Mouse (Mus musculus): ENCODE results near the gene Npepl1. TPM values are rescaled to one million over a fixed set of nuclear protein-coding genes. Genes with fewer than 3 reads are reported as not detected.

Gene Npepl1
- total and polyA plus RNA-seq, 3 experiments, result 17.3 to 46.9 TPM; not detected in 1

- TF ChIP-seq USF1 (IDR thresholded peaks at IDR 0.05; ENCODE audit: low read depth, low read length), result no peak
- DNase-seq (ENCODE audit: low read depth, low spot score), result no peak
These were observed 16.6 kb downstream of the Npepl1 start for GRCm38 (mm10) chr2:174126522-174127375.

DNA sequence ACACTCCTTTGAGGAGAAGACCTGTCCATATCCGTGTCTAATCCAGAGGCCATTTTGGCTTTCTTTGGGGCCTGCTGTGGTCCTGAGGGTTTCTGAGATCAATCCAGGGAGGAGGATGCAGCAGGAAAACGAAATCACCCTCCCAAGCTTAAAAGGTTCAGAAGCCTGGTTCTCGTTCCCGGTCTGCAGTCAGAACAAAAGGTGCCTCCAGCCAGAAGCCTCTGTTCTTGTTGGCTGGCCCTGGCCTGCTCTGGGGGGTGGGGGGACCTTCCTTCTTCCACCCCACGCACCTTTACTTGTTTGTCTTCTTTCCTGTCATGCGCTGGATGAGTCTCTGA, 17.2 kb downstream of the Npepl1 start:
- H3K27ac ChIP-seq (ENCODE audit: control insufficient read depth, low read depth, low read length), result no peak overlapping the region
- no peaks in the 10 kb centered on the region for H3K9me3 ChIP-seq (replicated peaks; ENCODE audit: insufficient read depth, low read length)
- TF ChIP-seq HCFC1 (IDR thresholded peaks at IDR 0.05; ENCODE audit: low read depth, low read length), result no peak
- TF ChIP-seq UBTF (IDR thresholded peaks at IDR 0.05; ENCODE audit: borderline replicate concordance, insufficient read depth, low read depth, low read length), result no peak
- no peak for TF ChIP-seq EP300 (IDR thresholded peaks at IDR 0.05; ENCODE audit: low read depth in 1 of 2, low read length in 2 of 2)
- TF ChIP-seq CHD1 (IDR thresholded peaks at IDR 0.05; ENCODE audit: low read depth, low read length), result no peak
- no peak for TF ChIP-seq RCOR1 (IDR thresholded peaks at IDR 0.05; ENCODE audit: low read depth, low read length)
- no peak for TF ChIP-seq ETS1 (IDR thresholded peaks at IDR 0.05; ENCODE audit: low read depth, low read length)
- TF ChIP-seq POLR2AphosphoS5 (IDR thresholded peaks at IDR 0.05; ENCODE audit: borderline replicate concordance, low read depth, low read length), result no peak
- TF ChIP-seq TCF12 (IDR thresholded peaks at IDR 0.05; ENCODE audit: low read depth, low read length), result no peak
- TF ChIP-seq MEF2A (IDR thresholded peaks at IDR 0.05; ENCODE audit: extremely low read depth, insufficient replicate concordance, low read depth, low read length, poor library complexity, severe bottlenecking), result no peak
- H3K9ac ChIP-seq (ENCODE audit: control insufficient read depth, low read depth, low read length, poor library complexity, severe bottlenecking), result no peak overlapping the region
- H3K36me3 ChIP-seq (ENCODE audit: control insufficient read depth in 1 of 2, insufficient read depth in 2 of 2, low read length in 2 of 2), result no peaks in the 10 kb centered on the region
- no peaks in the 10 kb centered on the region for H3K79me2 ChIP-seq (ENCODE audit: control insufficient read depth, insufficient read depth, low read length, poor library complexity)
- DNase-seq (ENCODE audit: low read depth, low spot score), result no peak
- no peaks in the 10 kb centered on the region for H3K4me1 ChIP-seq (ENCODE audit: control insufficient read depth in 1 of 2, insufficient read depth in 2 of 2, low read length in 2 of 2)
- H3K4me3 ChIP-seq (ENCODE audit: control insufficient read depth in 1 of 2, insufficient read depth in 1 of 2, low read depth in 2 of 2, low read length in 2 of 2), result no peak overlapping the region
- no peaks in the 10 kb centered on the region for H3K27me3 ChIP-seq (ENCODE audit: control insufficient read depth in 1 of 2, insufficient read depth in 2 of 2, low read length in 2 of 2)

More at GRCm38 (mm10) chr2:174126522-174127375, 16.6 kb downstream of the Npepl1 start:
- Histone ChIP-seq H3K27ac (ENCODE audit: control insufficient read depth, low read depth, low read length) (no peak overlapping the region), H3K79me2 (ENCODE audit: control insufficient read depth, insufficient read depth, low read length, poor library complexity) (no peaks in the 10 kb centered on the region), H3K27me3 (ENCODE audit: control insufficient read depth in 1 of 2, insufficient read depth in 2 of 2, low read length in 2 of 2) (no peaks in the 10 kb centered on the region), H3K4me3 (ENCODE audit: control insufficient read depth in 1 of 2, insufficient read depth in 1 of 2, low read depth in 2 of 2, low read length in 2 of 2) (no peak overlapping the region), H3K36me3 (ENCODE audit: control insufficient read depth in 1 of 2, insufficient read depth in 2 of 2, low read length in 2 of 2) (no peaks in the 10 kb centered on the region), H3K9ac (ENCODE audit: control insufficient read depth, low read depth, low read length, poor library complexity, severe bottlenecking) (no peak overlapping the region), H3K9me3 (replicated peaks; ENCODE audit: insufficient read depth, low read length) (no peaks in the 10 kb centered on the region), H3K4me1 (ENCODE audit: control insufficient read depth in 1 of 2, insufficient read depth in 2 of 2, low read length in 2 of 2) (no peaks in the 10 kb centered on the region)

- DNase-seq (ENCODE audit: low read depth, low spot score), result no peak
- Histone ChIP-seq H3K9me3 (replicated peaks; ENCODE audit: insufficient read depth, low read length) (no peaks in the 10 kb centered on the region), H3K27ac (ENCODE audit: control insufficient read depth, low read depth, low read length) (no peak overlapping the region), H3K79me2 (ENCODE audit: control insufficient read depth, insufficient read depth, low read length, poor library complexity) (no peaks in the 10 kb centered on the region), H3K27me3 (ENCODE audit: control insufficient read depth in 1 of 2, insufficient read depth in 2 of 2, low read length in 2 of 2) (no peaks in the 10 kb centered on the region), H3K36me3 (ENCODE audit: control insufficient read depth in 1 of 2, insufficient read depth in 2 of 2, low read length in 2 of 2) (no peaks in the 10 kb centered on the region), H3K4me3 (ENCODE audit: control insufficient read depth in 1 of 2, insufficient read depth in 1 of 2, low read depth in 2 of 2, low read length in 2 of 2) (no peak overlapping the region), H3K9ac (ENCODE audit: control insufficient read depth, low read depth, low read length, poor library complexity, severe bottlenecking) (no peak overlapping the region), H3K4me1 (ENCODE audit: control insufficient read depth in 1 of 2, insufficient read depth in 2 of 2, low read length in 2 of 2) (no peaks in the 10 kb centered on the region)
- TF ChIP-seq RAD21 (IDR thresholded peaks at IDR 0.05; ENCODE audit: low read depth, low read length) (no peak), NELFE (IDR thresholded peaks at IDR 0.05; ENCODE audit: low read depth, low read length) (no peak), NRF1 (IDR thresholded peaks at IDR 0.05; ENCODE audit: insufficient read depth, low read depth, low read length, poor library complexity, severe bottlenecking) (no peak), UBTF (IDR thresholded peaks at IDR 0.05; ENCODE audit: borderline replicate concordance, insufficient read depth, low read depth, low read length) (no peak), CHD1 (IDR thresholded peaks at IDR 0.05; ENCODE audit: low read depth, low read length) (no peak), POLR2AphosphoS5 (IDR thresholded peaks at IDR 0.05; ENCODE audit: borderline replicate concordance, low read depth, low read length) (no peak), EP300 (IDR thresholded peaks at IDR 0.05; ENCODE audit: low read depth in 1 of 2, low read length in 2 of 2) (no peak), ZNF384 (IDR thresholded peaks at IDR 0.05; ENCODE audit: low read depth, low read length) (no peak), USF2 (IDR thresholded peaks at IDR 0.05; ENCODE audit: borderline replicate concordance in 1 of 2, insufficient read depth in 1 of 2, low read depth in 1 of 2, low read length in 2 of 2) (no peak), GABPA (IDR thresholded peaks at IDR 0.05; ENCODE audit: low read depth, low read length) (no peak), MAFK (IDR thresholded peaks at IDR 0.05; ENCODE audit: borderline replicate concordance, low read depth, low read length) (no peak), E2F4 (IDR thresholded peaks at IDR 0.05; ENCODE audit: borderline replicate concordance, low read depth, low read length) (no peak), TBP (IDR thresholded peaks at IDR 0.05; ENCODE audit: low read depth, low read length) (no peak), TCF12 (IDR thresholded peaks at IDR 0.05; ENCODE audit: low read depth, low read length) (no peak), ZKSCAN1 (IDR thresholded peaks at IDR 0.05; ENCODE audit: low read depth, low read length) (no peak), MEF2A (IDR thresholded peaks at IDR 0.05; ENCODE audit: extremely low read depth, insufficient replicate concordance, low read depth, low read length, poor library complexity, severe bottlenecking) (no peak), MAZ (IDR thresholded peaks at IDR 0.05; ENCODE audit: low read depth, low read length) (no peak)
These were observed 18.8 kb downstream of the Npepl1 start for GRCm38 (mm10) chr2:174128926-174129325.
